Mouse (Mus musculus) stomach, embryonic 15.5 days (tissue): ENCODE measurements around the gene Stard3nl. TPM values are rescaled to one million over a fixed set of nuclear protein-coding genes. Genes with fewer than 3 reads are reported as not detected.
A peak's percentile ranks its signal among the peaks of the same experiment; 100 is the strongest.

Experiments used
- ATAC-seq: fragments of 200-750 bp; cut with Nextera tagmentation; 2 replicates; pipeline ENCODE4 v1.8.0; 2017; ENCODE audit warnings: low read depth, moderate number of reproducible peaks, moderate TSS enrichment; ENCODE audit not compliant: insufficient read depth, low FRiP score
- H3K27ac ChIP-seq: fragments of 300-500 bp; sonication (generic); 2 replicates; pipeline ENCODE4 v1.5.1; 2015; ENCODE audit warnings: mild to moderate bottlenecking, inconsistent platforms
- H3K27me3 ChIP-seq: fragments of 300-500 bp; sonication (generic); replicated peaks from 2 replicates; pipeline ENCODE4 v1.6.1; 2015; ENCODE audit warnings: inconsistent platforms
- H3K36me3 ChIP-seq: fragments of 300-500 bp; sonication (generic); 2 replicates; pipeline ENCODE4 v1.6.1; 2015; ENCODE audit warnings: inconsistent platforms
- H3K4me1 ChIP-seq: fragments of 300-500 bp; sonication (generic); 2 replicates; pipeline ENCODE4 v1.6.1; 2015; ENCODE audit warnings: inconsistent platforms
- H3K4me2 ChIP-seq: fragments of 300-500 bp; sonication (generic); 2 replicates; pipeline ENCODE4 v1.6.1; 2015; ENCODE audit warnings: mild to moderate bottlenecking, inconsistent platforms
- H3K4me3 ChIP-seq: fragments of 300-500 bp; sonication (generic); replicated peaks from 2 replicates; pipeline ENCODE4 v1.5.1; 2015; ENCODE audit warnings: inconsistent platforms
- H3K9ac ChIP-seq: fragments of 300-500 bp; sonication (generic); 2 replicates; pipeline ENCODE4 v1.6.1; 2015; ENCODE audit warnings: inconsistent platforms
- H3K9me3 ChIP-seq: fragments of 300-500 bp; sonication (generic); 2 replicates; pipeline ENCODE4 v1.6.1; 2016; ENCODE audit warnings: inconsistent platforms
- WGBS: fragments of 180-500 bp; shearing (Covaris S2); methylation state at CpG from one replicate; pipeline ENCODE4 v1.1.7; 2015; 5-methylcytosine and 5-hydroxymethylcytosine counted together
- polyA plus RNA-seq: library from polyadenylated mRNA; unstranded; fragments of >200 nt; fragmentation: Nextera tagmentation; extraction: Ambion mirVana; gene quantifications from 2 replicates; pipeline ENCODE4 v1.2.1, GENCODE M21; 2015

Stard3nl gene
- polyA plus RNA-seq, result 94.8 and 97.5 TPM in 2 replicates

DNA sequence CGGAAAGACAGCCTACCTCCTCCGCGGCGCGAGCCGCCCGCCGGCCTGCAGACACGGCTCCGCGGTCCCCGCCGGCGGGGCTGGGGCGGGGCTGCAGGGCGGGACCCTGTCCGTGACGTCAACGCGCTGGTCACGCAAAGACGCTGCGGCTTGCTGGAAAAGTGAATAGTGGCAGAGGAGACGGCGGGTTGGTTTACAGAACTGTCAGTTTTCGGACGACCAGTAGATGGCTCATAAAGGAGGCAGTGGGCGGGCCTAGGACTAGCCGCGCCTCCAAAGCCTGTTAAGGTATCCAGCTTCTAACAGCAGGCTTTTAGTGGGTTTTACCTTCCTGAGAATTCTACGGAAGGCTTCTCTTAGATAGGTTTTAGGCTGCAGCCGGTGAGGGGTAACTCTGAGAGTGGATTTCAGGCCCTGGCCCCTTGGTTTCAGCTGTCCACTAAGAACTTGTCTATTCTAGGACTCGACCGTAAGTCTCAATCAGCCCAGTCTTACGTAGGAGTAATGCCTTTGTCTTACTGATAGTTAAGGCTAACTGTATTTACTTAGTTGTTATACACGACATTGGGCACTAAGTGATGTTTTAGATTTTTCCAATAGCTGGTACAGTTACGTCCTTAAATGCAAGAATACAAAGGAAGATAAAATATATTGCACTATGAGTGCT is at the start of gene Stard3nl:
Gene Stard3nl, minus strand, starts transcription at position 108 of the 667 bp plus-strand sequence.
- Histone ChIP-seq H3K4me1 (peaks cover 7% of the 10 kb centered on the region; the same call in 1 of the 2 replicates), H3K36me3 (no peaks in the 10 kb centered on the region), H3K4me3 (peak within 1 kb of the TSS; percentile 65), H3K9me3 (no peaks in the 10 kb centered on the region), H3K27me3 (no peaks in the 10 kb centered on the region), H3K4me2 (peak within 1 kb of the TSS; percentile 58), H3K9ac (peak within 1 kb of the TSS; percentile 53), H3K27ac (peak within 1 kb of the TSS; percentile 86)
- ATAC-seq, result peak; percentile 99
- WGBS, result 1% methylated on average over 37 of the region's 37 CpGs

DNA sequence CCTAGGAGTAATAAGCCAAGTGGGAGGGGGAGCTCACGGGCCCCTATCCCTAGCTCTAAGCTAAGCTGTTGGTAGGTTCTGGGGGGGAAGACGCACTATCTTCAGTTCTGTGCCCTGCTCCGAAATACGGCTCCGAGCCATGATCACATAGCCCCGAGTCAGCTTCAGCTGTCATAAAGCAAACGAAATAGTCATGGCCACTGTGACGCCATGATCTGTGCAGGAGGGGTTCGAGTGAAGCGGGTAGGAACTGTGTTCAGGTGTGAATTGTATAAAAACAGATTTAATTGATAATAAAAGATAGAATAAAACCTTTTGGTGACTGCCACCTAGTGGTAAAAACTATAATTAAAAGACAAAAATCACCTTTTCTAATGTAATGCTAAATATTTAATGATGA is 42.4 kb upstream of the Stard3nl start:
- no peak overlapping the region for H3K4me2 ChIP-seq
- no peak overlapping the region for H3K27ac ChIP-seq
- no peaks in the 10 kb centered on the region for H3K36me3 ChIP-seq
- no peaks in the 10 kb centered on the region for H3K4me1 ChIP-seq
- 73% methylated on average over 10 of the region's 10 CpGs for WGBS
- H3K27me3 ChIP-seq, result no peaks in the 10 kb centered on the region
- H3K9me3 ChIP-seq, result no peaks in the 10 kb centered on the region
- ATAC-seq, result no peak
- H3K9ac ChIP-seq, result no peak overlapping the region
- H3K4me3 ChIP-seq, result no peak overlapping the region

DNA sequence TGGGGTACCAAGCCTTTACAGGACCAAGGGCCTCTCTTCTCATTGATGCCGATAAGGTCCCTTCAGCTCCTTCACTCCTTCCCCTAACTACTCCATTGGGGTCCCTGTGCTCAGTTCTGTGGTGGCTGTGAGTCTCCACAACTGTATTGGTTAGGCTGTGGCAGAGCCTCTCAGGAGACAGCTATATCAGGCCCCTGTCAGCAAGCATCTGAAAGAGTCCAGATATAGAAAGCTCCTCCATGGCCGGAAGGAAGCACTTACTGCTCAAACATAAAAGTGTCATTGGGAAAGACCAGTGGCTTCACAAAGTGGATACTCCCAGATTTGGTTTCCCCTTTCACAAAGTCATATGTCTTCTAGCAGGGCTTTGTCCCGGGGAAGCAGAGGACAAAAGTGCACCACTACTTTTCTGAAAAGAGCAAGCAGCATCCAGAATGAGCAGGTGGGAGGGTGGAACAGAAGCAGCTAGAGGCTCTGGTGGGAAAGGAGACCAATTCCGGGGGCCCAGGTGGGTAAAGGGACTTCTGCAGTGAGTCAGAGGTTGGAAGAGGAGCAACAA is 34.3 kb upstream of the Stard3nl start:
- no peaks in the 10 kb centered on the region for H3K27me3 ChIP-seq
- no peak overlapping the region for H3K27ac ChIP-seq
- H3K4me2 ChIP-seq, result no peak overlapping the region
- H3K9ac ChIP-seq, result no peak overlapping the region
- ATAC-seq, result no peak
- no peaks in the 10 kb centered on the region for H3K36me3 ChIP-seq
- H3K9me3 ChIP-seq, result no peaks in the 10 kb centered on the region
- H3K4me1 ChIP-seq, result no peaks in the 10 kb centered on the region
- WGBS, result 71% methylated on average over 4 of the region's 4 CpGs
- no peak overlapping the region for H3K4me3 ChIP-seq

DNA sequence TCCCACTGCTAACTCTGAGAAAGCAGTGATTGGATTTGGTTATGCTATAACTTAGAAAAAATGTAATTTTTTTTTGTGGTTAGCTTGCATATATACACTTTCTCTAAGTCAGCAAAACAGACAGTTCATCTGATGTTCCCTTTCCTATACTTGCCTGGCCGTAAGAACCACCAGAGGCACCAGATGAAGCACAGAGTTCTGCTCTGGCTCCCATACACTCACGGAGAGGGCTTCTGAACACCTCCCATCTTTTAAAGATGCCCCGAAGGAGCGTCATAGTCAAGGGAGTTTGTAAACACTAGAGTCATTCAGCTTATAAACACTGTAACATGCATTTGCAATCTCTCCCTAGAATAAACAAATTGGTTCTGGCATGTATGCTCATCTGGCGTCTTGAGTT is 32.5 kb upstream of the Stard3nl start:
- Histone ChIP-seq H3K4me1 (no peaks in the 10 kb centered on the region), H3K4me3 (no peak overlapping the region), H3K36me3 (no peaks in the 10 kb centered on the region), H3K9ac (no peak overlapping the region), H3K4me2 (no peak overlapping the region), H3K27me3 (no peaks in the 10 kb centered on the region), H3K27ac (no peak overlapping the region), H3K9me3 (no peaks in the 10 kb centered on the region)
- ATAC-seq, result no peak
- WGBS, result 51% methylated on average over 5 of the region's 5 CpGs

DNA sequence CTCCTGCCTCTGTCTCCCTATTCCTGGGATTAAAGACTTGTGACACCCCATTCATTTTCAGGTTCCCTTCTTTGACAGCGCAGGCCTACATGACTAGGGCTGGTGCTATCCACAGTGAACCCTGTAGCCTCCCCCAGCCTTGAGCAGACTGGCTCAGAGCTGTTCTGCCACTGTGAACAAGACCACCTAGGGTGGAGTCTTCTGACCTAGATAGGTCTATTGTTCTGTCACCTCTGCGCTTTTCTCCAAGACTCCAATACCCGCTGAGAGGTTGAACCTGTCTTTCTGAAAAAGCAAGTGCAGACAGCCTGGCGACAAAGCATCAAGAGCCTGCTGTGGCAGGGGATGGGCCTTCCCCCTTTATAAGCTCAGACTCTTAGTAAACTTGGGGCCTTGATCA is 29.0 kb upstream of the Stard3nl start:
- no peak overlapping the region for H3K9ac ChIP-seq
- H3K4me1 ChIP-seq, result no peaks in the 10 kb centered on the region
- H3K27ac ChIP-seq, result no peak overlapping the region
- no peak overlapping the region for H3K4me2 ChIP-seq
- ATAC-seq, result no peak
- no peak overlapping the region for H3K4me3 ChIP-seq
- no peaks in the 10 kb centered on the region for H3K27me3 ChIP-seq
- H3K36me3 ChIP-seq, result no peaks in the 10 kb centered on the region
- H3K9me3 ChIP-seq, result no peaks in the 10 kb centered on the region
- 88% methylated on average over 4 of the region's 4 CpGs for WGBS

DNA sequence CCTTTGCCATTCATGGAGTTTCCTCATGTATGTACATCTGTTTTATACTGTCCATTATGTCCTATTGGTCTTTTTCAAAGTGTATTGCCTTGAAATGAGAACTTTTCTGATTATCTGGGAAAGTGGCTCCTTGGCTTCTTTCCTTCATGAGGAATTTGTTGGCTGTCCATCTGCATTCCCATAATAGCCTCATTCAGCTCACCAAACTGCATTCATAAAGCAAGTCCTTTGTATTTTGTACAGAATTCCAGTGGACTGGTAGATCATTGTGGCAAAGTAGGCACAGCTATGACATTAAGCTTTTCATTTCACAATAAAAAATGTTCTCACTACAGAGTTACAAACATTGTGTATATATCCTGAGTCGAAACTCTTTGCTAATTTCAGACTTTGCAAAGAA is 26.9 kb upstream of the Stard3nl start:
- Histone ChIP-seq H3K4me1 (no peaks in the 10 kb centered on the region), H3K4me3 (no peak overlapping the region), H3K27me3 (no peaks in the 10 kb centered on the region), H3K27ac (no peak overlapping the region), H3K4me2 (no peak overlapping the region), H3K9ac (no peak overlapping the region), H3K36me3 (no peaks in the 10 kb centered on the region), H3K9me3 (no peaks in the 10 kb centered on the region)
- no peak for ATAC-seq
- WGBS, result 73% methylated on average over 1 of the region's 1 CpGs

DNA sequence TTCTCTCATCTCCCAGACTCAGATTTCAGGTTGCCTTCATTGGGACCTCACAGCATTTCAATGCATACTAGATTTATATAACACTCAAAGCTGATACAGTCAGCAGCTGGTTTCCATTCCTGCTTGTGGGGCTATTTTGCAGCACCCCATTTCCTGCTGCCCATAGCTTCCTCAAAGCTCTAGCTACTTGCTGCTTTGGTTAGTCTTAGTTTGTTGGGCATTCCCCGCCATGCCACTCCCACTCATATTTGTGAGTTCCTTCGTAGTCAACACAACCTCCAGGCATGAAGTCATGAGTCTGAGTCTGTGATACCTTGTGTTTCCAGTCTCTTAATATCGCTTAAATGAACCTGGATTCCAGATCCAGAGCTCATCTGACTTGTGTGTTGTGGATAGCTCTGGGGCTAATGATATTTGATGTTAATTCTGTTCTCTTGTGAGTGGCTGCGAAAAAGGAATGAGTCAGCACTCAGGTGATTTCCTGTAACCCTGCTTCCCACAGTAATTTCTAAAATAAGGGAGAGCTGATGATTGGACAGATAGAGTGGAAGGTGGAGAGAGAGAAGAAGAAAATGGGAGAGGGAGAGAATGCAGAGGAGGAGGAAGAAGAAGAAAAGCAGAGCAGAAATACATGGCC is 22.4 kb upstream of the Stard3nl start:
- H3K4me1 ChIP-seq, result no peaks in the 10 kb centered on the region
- no peak for ATAC-seq
- no peaks in the 10 kb centered on the region for H3K27me3 ChIP-seq
- H3K4me3 ChIP-seq, result no peak overlapping the region
- no peaks in the 10 kb centered on the region for H3K9me3 ChIP-seq
- H3K9ac ChIP-seq, result no peak overlapping the region
- 80% methylated on average over 4 of the region's 4 CpGs for WGBS
- H3K27ac ChIP-seq, result no peak overlapping the region
- H3K4me2 ChIP-seq, result no peak overlapping the region
- H3K36me3 ChIP-seq, result no peaks in the 10 kb centered on the region

DNA sequence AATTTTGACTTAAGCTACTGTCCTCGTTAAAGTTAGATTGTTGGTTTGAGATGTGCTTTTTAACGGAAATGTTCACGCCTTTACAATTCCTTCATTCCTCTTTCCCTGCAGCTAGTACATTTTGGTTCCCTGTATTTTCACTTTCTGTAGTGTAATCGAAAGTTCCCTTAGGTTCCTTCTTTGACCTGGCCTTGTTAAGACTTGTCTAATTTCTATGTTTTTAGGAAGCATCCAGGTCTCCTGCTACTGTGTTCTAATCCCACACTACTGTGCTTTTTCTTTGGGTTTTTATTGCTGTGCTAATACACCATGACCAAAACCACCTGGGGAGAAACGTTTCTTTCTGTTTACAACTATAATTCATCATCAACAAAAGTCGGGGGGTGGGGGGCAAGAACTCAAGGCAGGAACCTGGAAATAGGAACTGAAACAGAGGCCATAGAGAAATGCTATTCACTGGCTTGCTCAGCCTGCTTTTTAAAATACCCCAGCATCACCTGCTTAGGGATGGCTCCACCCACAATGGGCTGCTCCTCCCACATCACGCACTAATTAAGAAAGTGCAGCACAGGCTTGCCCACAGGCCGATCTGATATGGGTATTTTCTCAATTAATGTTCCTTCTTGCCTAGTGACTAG is 20.4 kb upstream of the Stard3nl start:
- Histone ChIP-seq H3K27me3 (no peaks in the 10 kb centered on the region), H3K9ac (no peak overlapping the region), H3K36me3 (no peaks in the 10 kb centered on the region), H3K27ac (no peak overlapping the region), H3K4me3 (no peak overlapping the region), H3K9me3 (no peaks in the 10 kb centered on the region), H3K4me2 (no peak overlapping the region), H3K4me1 (no peaks in the 10 kb centered on the region)
- no peak for ATAC-seq
- 62% methylated on average over 8 of the region's 8 CpGs for WGBS

DNA sequence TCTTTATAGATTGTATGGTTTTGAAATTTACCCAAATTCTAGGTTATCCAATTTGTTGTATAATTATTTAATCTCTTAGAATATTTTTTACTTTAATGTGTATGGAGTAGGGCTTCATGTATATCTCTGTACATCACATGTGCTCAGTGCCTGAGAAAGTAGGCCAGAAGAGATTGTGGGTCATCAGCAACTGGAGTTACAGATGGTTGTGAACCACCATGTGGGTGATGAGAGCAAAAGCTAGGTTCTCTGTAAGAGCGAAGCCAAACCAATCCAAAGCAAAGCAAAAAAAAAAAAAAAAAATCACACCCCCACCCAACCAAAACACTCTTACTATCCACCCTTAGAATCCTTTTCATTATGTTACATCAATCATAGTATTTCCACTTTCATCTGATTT is 19.7 kb upstream of the Stard3nl start:
- no peak for ATAC-seq
- 91% methylated on average over 1 of the region's 1 CpGs for WGBS
- Histone ChIP-seq H3K4me1 (no peaks in the 10 kb centered on the region), H3K27ac (no peak overlapping the region), H3K9me3 (no peaks in the 10 kb centered on the region), H3K27me3 (no peaks in the 10 kb centered on the region), H3K36me3 (no peaks in the 10 kb centered on the region), H3K4me2 (no peak overlapping the region), H3K4me3 (no peak overlapping the region), H3K9ac (no peak overlapping the region)

DNA sequence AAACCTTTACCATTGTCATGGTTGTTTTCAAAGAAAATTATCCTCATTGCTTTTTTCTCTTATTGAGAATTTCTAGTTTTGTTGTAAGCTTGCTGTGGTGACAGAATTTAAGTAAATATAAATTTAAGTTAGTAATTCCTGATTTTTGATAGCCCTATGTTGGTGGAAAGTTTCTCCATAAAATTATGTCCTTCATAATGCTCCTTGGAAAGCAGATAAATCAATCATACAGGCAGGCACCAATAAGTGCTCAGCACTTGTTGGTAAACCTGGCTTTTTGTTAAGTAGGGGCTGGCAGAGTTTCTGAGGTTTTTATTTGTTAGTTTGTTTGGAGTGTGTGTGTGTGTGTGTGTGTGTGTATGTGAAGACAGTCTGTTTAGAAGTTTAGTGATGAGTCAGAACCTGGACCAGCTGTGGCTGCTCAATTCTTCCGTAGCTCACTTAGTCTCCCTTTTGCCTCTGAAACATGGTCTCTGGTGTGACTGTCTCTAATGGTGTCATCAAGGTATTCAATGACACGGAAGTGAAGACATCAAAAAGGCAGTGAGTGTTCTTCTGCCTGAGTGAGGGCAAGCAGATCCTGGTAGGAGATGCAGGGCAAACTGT is 16.8 kb upstream of the Stard3nl start:
- ATAC-seq, result no peak
- Histone ChIP-seq H3K36me3 (no peaks in the 10 kb centered on the region), H3K9ac (no peak overlapping the region), H3K4me3 (no peak overlapping the region), H3K27me3 (no peaks in the 10 kb centered on the region), H3K9me3 (no peaks in the 10 kb centered on the region), H3K27ac (no peak overlapping the region), H3K4me2 (no peak overlapping the region), H3K4me1 (no peaks in the 10 kb centered on the region)
- 63% methylated on average over 2 of the region's 2 CpGs for WGBS

DNA sequence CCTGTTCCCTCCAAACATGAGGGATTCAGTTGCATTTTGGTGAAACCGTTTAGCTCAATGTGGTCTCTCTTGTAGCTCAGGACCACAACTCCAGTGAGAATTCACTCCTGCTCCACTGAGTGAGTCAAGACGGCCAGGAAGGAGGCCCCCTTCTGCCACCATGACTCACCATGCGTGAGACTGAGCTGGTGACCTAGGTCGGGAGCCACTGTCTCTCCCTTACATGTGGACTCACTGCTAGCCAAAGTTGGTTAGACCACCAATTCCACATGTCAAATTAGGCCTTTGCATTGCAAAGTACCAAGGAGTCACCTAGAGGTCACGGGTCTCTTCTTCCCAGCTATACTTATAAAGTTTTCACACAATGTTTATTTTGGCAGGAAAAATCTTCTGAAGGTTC is 16.3 kb upstream of the Stard3nl start:
- no peaks in the 10 kb centered on the region for H3K27me3 ChIP-seq
- no peak overlapping the region for H3K27ac ChIP-seq
- no peak overlapping the region for H3K4me3 ChIP-seq
- H3K9ac ChIP-seq, result no peak overlapping the region
- 74% methylated on average over 5 of the region's 5 CpGs for WGBS
- H3K4me1 ChIP-seq, result no peaks in the 10 kb centered on the region
- no peaks in the 10 kb centered on the region for H3K9me3 ChIP-seq
- ATAC-seq, result no peak
- H3K36me3 ChIP-seq, result no peaks in the 10 kb centered on the region
- H3K4me2 ChIP-seq, result no peak overlapping the region

DNA sequence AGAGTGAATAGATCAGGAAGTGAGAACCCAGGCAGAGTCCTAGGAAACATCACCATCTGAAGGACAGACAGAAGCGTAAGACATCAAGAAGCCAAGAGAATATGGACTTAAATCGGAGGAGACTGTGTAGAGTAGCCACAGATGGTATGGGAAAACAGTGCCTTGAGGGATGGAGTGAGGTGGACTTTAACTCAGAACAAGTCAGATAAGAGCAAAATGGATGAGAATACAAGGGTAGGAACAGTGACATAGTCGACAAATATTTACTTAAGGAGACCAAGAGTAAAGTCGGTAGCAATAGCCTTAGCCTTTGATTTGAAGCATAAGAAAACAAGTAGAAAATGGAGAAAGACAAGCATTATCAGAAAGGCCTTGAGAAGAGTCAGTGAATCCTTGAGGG is 15.1 kb upstream of the Stard3nl start:
- no peak for ATAC-seq

More for the DNA sequence above, 15.1 kb upstream of the Stard3nl start:
- WGBS, result 53% methylated on average over 4 of the region's 4 CpGs
- no peaks in the 10 kb centered on the region for H3K4me1 ChIP-seq
- no peak overlapping the region for H3K9ac ChIP-seq
- H3K36me3 ChIP-seq, result no peaks in the 10 kb centered on the region
- H3K4me2 ChIP-seq, result no peak overlapping the region
- H3K27me3 ChIP-seq, result no peaks in the 10 kb centered on the region
- H3K27ac ChIP-seq, result no peak overlapping the region
- H3K4me3 ChIP-seq, result no peak overlapping the region
- no peaks in the 10 kb centered on the region for H3K9me3 ChIP-seq
